In genomic region chr4:118031132-118031775, GRCm38 (mm10) we compare ENCODE assay signal across 8 mouse cellular contexts.
DNase-seq lines count a peak whose midpoint lies in the region; ATAC-seq and TF ChIP-seq lines count a peak whose summit lies in the region.
"Had no signal": no experiment of that assay in that cellular context is flagged by ENCODE, and none has a peak within 500 bp of the region (broad histone marks: within the 10 kb centered on the region; RNA-seq: fewer than 3 reads in every experiment).

No protein-coding gene starts in this region.

- H3K4me1 ChIP-seq in hindbrain, postnatal 0 days (ENCODE audit: insufficient read depth, low read length): peaks cover 5% of the 10 kb centered on the region; the same call in 1 of the 2 replicates
- no peaks in the 10 kb centered on the region for H3K4me1 ChIP-seq in hindbrain, embryonic 11.5 days (replicated peaks; ENCODE audit: control insufficient read depth, insufficient read depth, low read length)
- peaks cover 28% of the 10 kb centered on the region for H3K4me1 ChIP-seq in lung, embryonic 16.5 days (replicated peaks; ENCODE audit: control insufficient read depth, insufficient read depth, low read length)

- H3K4me3 ChIP-seq in hindbrain, postnatal 0 days (ENCODE audit: low read length): no peak overlapping the region
- no peak overlapping the region for H3K4me3 ChIP-seq in hindbrain, embryonic 11.5 days (ENCODE audit: low read depth, low read length)
- no peak overlapping the region for H3K4me3 ChIP-seq in lung, embryonic 16.5 days (ENCODE audit: low read length)

- ATAC-seq in hindbrain, postnatal 0 days: peak; percentile 40; the same call in 1 of the 2 replicates
- ATAC-seq in hindbrain, embryonic 11.5 days (ENCODE audit: low FRiP score): no peak
- ATAC-seq in lung, embryonic 16.5 days (ENCODE audit: low read depth): peak; percentile 87
- no peak for ATAC-seq in megakaryocyte-erythroid progenitor cell, adult 5-6 weeks (replicated peaks; ENCODE audit: low FRiP score, low TSS enrichment, poor library complexity, severe bottlenecking)

- no peak for TF ChIP-seq CTCF in hindbrain, postnatal 0 days (IDR thresholded peaks at IDR 0.05; ENCODE audit: low read depth)

- H3K4me2 ChIP-seq in hindbrain, postnatal 0 days (ENCODE audit: low read depth, low read length): no peak overlapping the region
- no peak overlapping the region for H3K4me2 ChIP-seq in hindbrain, embryonic 11.5 days (replicated peaks; ENCODE audit: low read depth, low read length)
- no peak overlapping the region for H3K4me2 ChIP-seq in lung, embryonic 16.5 days (ENCODE audit: low read depth, low read length)

- H3K27me3 ChIP-seq in hindbrain, postnatal 0 days (ENCODE audit: insufficient read depth, low read length): no peaks in the 10 kb centered on the region
- H3K27me3 ChIP-seq in hindbrain, embryonic 11.5 days (ENCODE audit: control insufficient read depth, insufficient read depth, low read length): no peaks in the 10 kb centered on the region
- no peaks in the 10 kb centered on the region for H3K27me3 ChIP-seq in lung, embryonic 16.5 days (ENCODE audit: control insufficient read depth, insufficient read depth, low read depth, low read length)

- no peaks in the 10 kb centered on the region for H3K9me3 ChIP-seq in hindbrain, postnatal 0 days (ENCODE audit: low read length)
- H3K9me3 ChIP-seq in hindbrain, embryonic 11.5 days (ENCODE audit: control insufficient read depth, low read length): no peaks in the 10 kb centered on the region
- H3K9me3 ChIP-seq in lung, embryonic 16.5 days (ENCODE audit: control insufficient read depth, low read length): no peaks in the 10 kb centered on the region

- 41% methylated on average over 5 of the region's 6 CpGs for WGBS in hindbrain, postnatal 0 days
- 86% methylated on average over 6 of the region's 6 CpGs for WGBS in hindbrain, embryonic 11.5 days
- WGBS in lung, embryonic 16.5 days: 40% methylated on average over 6 of the region's 6 CpGs

- H3K36me3 ChIP-seq in hindbrain, postnatal 0 days (ENCODE audit: insufficient read depth, low read length): no peaks in the 10 kb centered on the region
- H3K36me3 ChIP-seq in hindbrain, embryonic 11.5 days (ENCODE audit: control insufficient read depth, insufficient read depth, low read length): no peaks in the 10 kb centered on the region
- no peaks in the 10 kb centered on the region for H3K36me3 ChIP-seq in lung, embryonic 16.5 days (ENCODE audit: control insufficient read depth, insufficient read depth, low read length)

- no peak overlapping the region for H3K9ac ChIP-seq in hindbrain, postnatal 0 days (replicated peaks; ENCODE audit: low read length)
- H3K9ac ChIP-seq in hindbrain, embryonic 11.5 days (ENCODE audit: low read depth, low read length): no peak overlapping the region
- no peak overlapping the region for H3K9ac ChIP-seq in lung, embryonic 16.5 days (ENCODE audit: low read length)

- peak; percentile 63 for DNase-seq in hindbrain, postnatal 0 days (ENCODE audit: low spot score)
- no peak for DNase-seq in hindbrain, embryonic 11.5 days (ENCODE audit: low spot score)
- peak; percentile 18 for DNase-seq in brain, embryonic 18.5 days (ENCODE audit: low read depth, low spot score)
- DNase-seq in heart, postnatal 36 days: peak; percentile 26 to 41
- DNase-seq in urinary bladder, postnatal 10 days (ENCODE audit: low spot score): no peak
- DNase-seq: midbrain, embryonic 14.5 days had no signal

- H3K27ac ChIP-seq in hindbrain, postnatal 0 days: no peak overlapping the region
- H3K27ac ChIP-seq in hindbrain, embryonic 11.5 days (ENCODE audit: low read depth, low read length): no peak overlapping the region
- peak overlapping the region; percentile 69 for H3K27ac ChIP-seq in lung, embryonic 16.5 days (ENCODE audit: low read length)

- intact Hi-C loops in heart, postnatal 36 days (cut with DNase I): loop anchor here (5.0 kb wide), 1 partner anchor 41 kb away; no protein-coding TSS in a partner anchor

Comparison
In these comparisons a context has a peak if more than half of its experiments do, and no peak if none do; other contexts are left out.
1. ATAC-seq: peak in hindbrain, postnatal 0 days (single experiment) and lung, embryonic 16.5 days (single experiment); none in hindbrain, embryonic 11.5 days (single experiment) and megakaryocyte-erythroid progenitor cell, adult 5-6 weeks (single experiment).
2. DNase-seq: peak in hindbrain, postnatal 0 days (single experiment), brain, embryonic 18.5 days (single experiment) and heart, postnatal 36 days (2 of 2); none in hindbrain, embryonic 11.5 days (single experiment) and urinary bladder, postnatal 10 days (single experiment).